Mouse (Mus musculus): ENCODE results near the gene Tgfb1.

GRCm38 (mm10) chr7:25718788-25719417 is 32.1 kb downstream of the Tgfb1 start, which contains the start of gene Ccdc97:
- TF ChIP-seq POLR2A (IDR thresholded peaks at IDR 0.05; ENCODE audit: control insufficient read depth, extremely low read depth, insufficient read depth, low read length, poor library complexity), result peak; percentile 76
- TF ChIP-seq CTCF (IDR thresholded peaks at IDR 0.05; ENCODE audit: borderline replicate concordance, control insufficient read depth, extremely low read depth, insufficient read depth, low read length, poor library complexity), result 0 out of 2 replicates have a peak, but pooled peaks have one; percentile 37

Data from thymus, adult 2 months (tissue).